Mouse (Mus musculus) forebrain, embryonic 16.5 days (tissue): ENCODE measurements around the gene Armh3. TPM values are rescaled to one million over a fixed set of nuclear protein-coding genes. Genes with fewer than 3 reads are reported as not detected.

ENCODE experiments used
- ATAC-seq: fragments of 200-750 bp; cut with Nextera tagmentation; 2 replicates; pipeline ENCODE4 v1.8.0; 2017; ENCODE audit warnings: mild to moderate bottlenecking, moderate library complexity
- H3K27ac ChIP-seq: fragments of 300-500 bp; sonication (generic); 2 replicates; pipeline ENCODE4 v1.5.1; 2014; ENCODE audit warnings: low read length, control low read depth
- H3K27me3 ChIP-seq: fragments of 300-500 bp; sonication (generic); replicated peaks from 2 replicates; pipeline ENCODE4 v1.6.1; 2014; ENCODE audit warnings: low read length; ENCODE audit not compliant: control insufficient read depth, insufficient read depth
- H3K36me3 ChIP-seq: fragments of 300-500 bp; sonication (generic); 2 replicates; pipeline ENCODE4 v1.6.1; 2014; ENCODE audit not compliant: control insufficient read depth, insufficient read depth
- H3K4me1 ChIP-seq: fragments of 300-500 bp; sonication (generic); replicated peaks from 2 replicates; pipeline ENCODE4 v1.6.1; 2014; ENCODE audit warnings: low read length; ENCODE audit not compliant: control insufficient read depth, insufficient read depth
- H3K4me2 ChIP-seq: fragments of 300-500 bp; sonication (generic); 2 replicates; pipeline ENCODE4 v1.6.1; 2014; ENCODE audit warnings: mild to moderate bottlenecking, low read length, control low read depth
- H3K4me3 ChIP-seq: fragments of 300-500 bp; sonication (generic); replicated peaks from 2 replicates; pipeline ENCODE4 v1.5.1; 2014; ENCODE audit warnings: mild to moderate bottlenecking, low read length, control low read depth
- H3K9ac ChIP-seq: fragments of 300-500 bp; sonication (generic); replicated peaks from 2 replicates; pipeline ENCODE4 v1.6.1; 2014; ENCODE audit warnings: low read depth, low read length, control low read depth
- H3K9me3 ChIP-seq: fragments of 300-500 bp; sonication (generic); 2 replicates; pipeline ENCODE4 v1.6.1; 2016; ENCODE audit warnings: low read length; ENCODE audit not compliant: control insufficient read depth
- WGBS: fragments of 180-500 bp; shearing (Covaris S2); extraction: QIAGEN DNeasy Blood & Tissue Kit; methylation state at CpG from one replicate; pipeline ENCODE4 v1.1.7; 2014; 5-methylcytosine and 5-hydroxymethylcytosine counted together
- polyA plus RNA-seq: library from polyadenylated mRNA; unstranded; fragments of >200 nt; fragmentation: Nextera tagmentation; extraction: Ambion mirVana; gene quantifications from 2 replicates; pipeline ENCODE4 v1.2.1, GENCODE M21; 2015

Armh3 gene
- polyA plus RNA-seq, 1 experiment from 2014 or later, result 25.3 TPM

DNA sequence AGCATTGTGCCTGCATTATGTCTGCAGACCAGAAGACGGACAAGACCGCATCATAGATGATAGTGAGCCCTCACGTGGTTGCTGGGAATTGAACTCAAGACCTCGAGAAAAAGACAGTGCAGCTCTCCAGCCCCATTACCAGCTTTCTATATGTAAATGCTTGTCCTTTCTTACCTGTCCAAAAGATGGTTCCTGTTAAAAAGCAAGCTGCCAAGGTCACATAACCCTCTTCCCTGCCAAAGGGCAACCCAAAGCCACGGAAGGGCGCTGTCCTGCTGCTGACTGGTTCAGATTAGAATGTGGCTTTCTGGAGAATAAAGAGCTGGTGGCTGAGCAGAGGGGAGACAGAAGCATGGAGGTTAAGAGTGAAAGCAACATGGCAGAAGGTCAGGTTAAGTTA is 90.9 kb downstream of the Armh3 start:
- Histone ChIP-seq H3K4me2 (no peak overlapping the region), H3K27me3 (no peaks in the 10 kb centered on the region), H3K9me3 (no peaks in the 10 kb centered on the region), H3K4me1 (peaks cover 4% of the 10 kb centered on the region), H3K27ac (no peak overlapping the region), H3K4me3 (no peak overlapping the region), H3K9ac (no peak overlapping the region), H3K36me3 (0 out of 2 replicates have a peak, but pooled peaks cover 2% of the 10 kb centered on the region)
- 97% methylated on average over 6 of the region's 6 CpGs for WGBS
- no peak for ATAC-seq

DNA sequence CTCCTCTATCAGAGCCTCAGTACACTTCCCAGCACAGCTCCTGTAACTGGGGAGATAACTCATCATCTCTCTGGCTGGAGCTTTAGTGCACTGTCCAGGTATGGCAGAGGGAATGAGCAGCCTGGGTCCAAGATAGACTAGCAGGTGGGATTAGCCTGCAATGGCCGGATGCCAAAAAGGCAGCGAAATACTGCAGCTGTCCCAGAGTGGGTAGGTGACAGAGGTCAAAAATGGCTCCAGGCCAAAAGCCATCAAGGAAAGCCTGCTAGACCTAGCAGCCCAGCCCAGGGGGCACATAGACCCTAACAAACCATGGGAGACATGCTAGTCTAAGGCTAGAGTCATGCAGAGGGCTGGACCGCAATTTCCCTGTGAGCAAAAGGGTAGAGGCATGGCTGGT is 94.4 kb downstream of the Armh3 start:
- no peaks in the 10 kb centered on the region for H3K27me3 ChIP-seq
- ATAC-seq, result no peak
- 0 out of 2 replicates have a peak, but pooled peaks cover 2% of the 10 kb centered on the region for H3K36me3 ChIP-seq
- no peak overlapping the region for H3K27ac ChIP-seq
- no peaks in the 10 kb centered on the region for H3K4me1 ChIP-seq
- no peaks in the 10 kb centered on the region for H3K9me3 ChIP-seq
- WGBS, result 82% methylated on average over 3 of the region's 3 CpGs
- no peak overlapping the region for H3K4me2 ChIP-seq
- H3K4me3 ChIP-seq, result no peak overlapping the region
- H3K9ac ChIP-seq, result no peak overlapping the region

DNA sequence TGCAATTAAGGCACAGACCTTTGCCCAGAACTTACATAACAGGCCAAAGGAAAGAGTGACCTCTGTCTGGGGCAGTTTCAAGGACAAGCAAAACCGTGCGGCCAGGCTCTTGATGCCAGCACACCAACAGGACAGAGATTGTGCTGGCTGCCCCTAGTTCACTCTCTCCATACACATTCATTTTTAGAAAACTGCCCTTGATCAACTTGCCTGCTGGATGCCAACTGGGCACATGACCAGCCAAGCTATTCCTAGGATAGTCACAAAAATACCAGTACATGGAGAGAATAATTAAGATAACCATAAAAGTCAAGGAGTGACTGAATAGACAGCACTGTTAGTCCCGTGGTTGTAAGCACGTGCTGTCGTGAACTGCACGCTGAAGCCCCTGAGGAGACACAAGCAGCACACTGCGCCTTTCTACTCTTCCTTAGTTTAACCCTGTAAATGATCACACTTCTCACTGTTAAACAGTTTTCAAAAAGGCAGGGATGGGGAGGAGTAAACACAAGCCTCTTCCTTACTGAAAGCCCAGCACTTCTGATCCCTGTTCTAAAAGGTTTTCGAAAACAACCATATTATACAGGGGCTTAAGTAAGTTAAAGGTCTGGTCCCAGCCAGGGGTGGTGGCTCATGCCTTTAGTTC is 95.8 kb downstream of the Armh3 start:
- Histone ChIP-seq H3K4me1 (no peaks in the 10 kb centered on the region), H3K9ac (no peak overlapping the region), H3K27ac (no peak overlapping the region), H3K4me2 (no peak overlapping the region), H3K9me3 (no peaks in the 10 kb centered on the region), H3K4me3 (no peak overlapping the region), H3K36me3 (no peaks in the 10 kb centered on the region), H3K27me3 (no peaks in the 10 kb centered on the region)
- no peak for ATAC-seq
- 86% methylated on average over 8 of the region's 8 CpGs for WGBS

DNA sequence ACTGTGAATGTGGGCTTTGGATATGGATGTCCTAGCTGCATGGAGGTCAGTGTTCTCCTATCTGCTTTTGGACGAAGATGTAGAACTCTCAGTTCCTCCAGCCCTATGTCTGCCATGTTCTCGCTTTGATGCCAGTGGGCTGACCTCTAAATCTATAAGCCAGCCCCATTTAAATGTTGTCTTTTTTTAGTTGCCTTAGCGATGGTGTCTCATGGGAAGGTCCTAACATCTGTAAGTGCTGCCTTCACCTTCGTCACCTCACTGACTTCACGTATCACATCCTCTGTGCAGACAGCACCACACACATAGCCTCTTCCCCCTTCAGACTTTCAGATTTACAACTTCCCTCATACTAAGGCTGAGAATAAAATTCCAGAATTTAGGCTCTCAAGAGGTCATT is 97.5 kb downstream of the Armh3 start:
- H3K9me3 ChIP-seq, result no peaks in the 10 kb centered on the region
- H3K27me3 ChIP-seq, result no peaks in the 10 kb centered on the region
- no peak overlapping the region for H3K4me3 ChIP-seq
- H3K9ac ChIP-seq, result no peak overlapping the region
- no peak overlapping the region for H3K27ac ChIP-seq
- H3K4me1 ChIP-seq, result no peaks in the 10 kb centered on the region
- no peaks in the 10 kb centered on the region for H3K36me3 ChIP-seq
- no peak overlapping the region for H3K4me2 ChIP-seq
- WGBS, result 94% methylated on average over 5 of the region's 5 CpGs
- ATAC-seq, result no peak

DNA sequence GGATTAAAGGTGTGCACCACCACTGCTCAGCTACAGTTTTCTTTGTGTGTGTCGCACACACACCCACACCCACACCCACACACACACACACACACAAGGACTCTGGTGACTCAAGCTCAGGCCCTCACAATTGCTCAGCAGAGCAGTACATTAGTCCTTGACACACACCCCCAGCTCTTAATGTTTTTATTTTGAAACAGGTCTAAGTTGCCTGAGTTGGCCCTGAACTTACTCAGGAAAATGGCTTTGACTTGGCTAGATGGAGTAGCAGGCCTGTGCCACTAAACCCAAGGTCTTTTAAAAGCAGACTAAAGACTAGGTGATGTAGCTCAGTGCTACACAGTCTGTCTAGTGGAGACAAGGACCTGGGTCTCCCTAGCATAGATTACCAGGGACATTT is 102.6 kb downstream of the Armh3 start:
- no peak overlapping the region for H3K27ac ChIP-seq
- H3K4me3 ChIP-seq, result no peak overlapping the region
- H3K4me1 ChIP-seq, result no peaks in the 10 kb centered on the region
- no peak overlapping the region for H3K9ac ChIP-seq
- H3K36me3 ChIP-seq, result peaks cover 3% of the 10 kb centered on the region; the same call in 1 of the 2 replicates
- WGBS, result 100% methylated on average over 1 of the region's 1 CpGs
- no peaks in the 10 kb centered on the region for H3K9me3 ChIP-seq
- no peak for ATAC-seq
- no peaks in the 10 kb centered on the region for H3K27me3 ChIP-seq
- no peak overlapping the region for H3K4me2 ChIP-seq

DNA sequence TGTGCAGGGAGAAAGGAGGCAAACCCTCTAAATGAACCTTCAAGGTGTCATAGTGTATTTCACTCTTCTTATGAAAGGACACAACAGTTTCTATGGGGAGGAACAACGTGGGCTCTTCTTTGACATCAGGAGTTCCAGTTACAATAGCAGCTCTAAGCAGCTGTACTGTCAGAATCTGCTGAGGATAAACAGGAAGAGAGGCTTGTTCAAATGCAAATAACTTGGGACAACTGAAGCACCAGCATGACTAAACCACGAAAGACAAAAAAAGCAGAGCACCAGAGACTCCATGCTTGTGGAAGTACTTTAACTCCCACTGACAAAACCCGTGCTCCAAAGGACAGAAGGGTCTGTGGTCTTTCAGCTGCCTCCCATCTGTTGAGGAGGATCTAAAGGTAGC is 116.2 kb downstream of the Armh3 start:
- 32% methylated on average over 3 of the region's 3 CpGs for WGBS
- Histone ChIP-seq H3K9me3 (no peaks in the 10 kb centered on the region), H3K9ac (no peak overlapping the region), H3K4me2 (no peak overlapping the region), H3K27me3 (no peaks in the 10 kb centered on the region), H3K27ac (no peak overlapping the region), H3K4me1 (0 out of 2 replicates have a peak, but pooled peaks cover 2% of the 10 kb centered on the region), H3K4me3 (no peak overlapping the region), H3K36me3 (0 out of 2 replicates have a peak, but pooled peaks cover 2% of the 10 kb centered on the region)
- no peak for ATAC-seq

DNA sequence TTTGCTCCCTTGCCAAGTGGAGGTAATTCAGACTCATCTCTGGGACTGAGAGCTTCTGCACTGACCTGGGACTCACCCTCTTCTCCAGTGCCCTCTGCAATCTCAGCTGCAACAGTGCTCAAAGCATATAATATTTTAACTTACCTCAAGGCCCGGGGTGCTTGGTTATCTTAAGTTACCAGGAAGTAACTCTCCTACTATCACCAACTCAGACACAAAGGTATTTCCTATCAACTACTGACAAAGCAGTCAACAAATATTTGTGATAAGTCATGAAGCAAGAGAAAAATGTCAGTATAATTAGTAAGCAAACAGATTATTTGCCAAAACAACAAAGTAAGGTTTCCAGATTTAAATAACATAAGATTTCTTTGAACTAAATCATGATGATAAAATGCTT is 125.0 kb downstream of the Armh3 start:
- H3K4me3 ChIP-seq, result no peak overlapping the region
- H3K4me2 ChIP-seq, result no peak overlapping the region
- H3K9ac ChIP-seq, result no peak overlapping the region
- no peaks in the 10 kb centered on the region for H3K4me1 ChIP-seq
- ATAC-seq, result no peak
- H3K27ac ChIP-seq, result no peak overlapping the region
- WGBS, result 76% methylated on average over 1 of the region's 1 CpGs
- H3K36me3 ChIP-seq, result no peaks in the 10 kb centered on the region
- H3K27me3 ChIP-seq, result no peaks in the 10 kb centered on the region
- no peaks in the 10 kb centered on the region for H3K9me3 ChIP-seq

DNA sequence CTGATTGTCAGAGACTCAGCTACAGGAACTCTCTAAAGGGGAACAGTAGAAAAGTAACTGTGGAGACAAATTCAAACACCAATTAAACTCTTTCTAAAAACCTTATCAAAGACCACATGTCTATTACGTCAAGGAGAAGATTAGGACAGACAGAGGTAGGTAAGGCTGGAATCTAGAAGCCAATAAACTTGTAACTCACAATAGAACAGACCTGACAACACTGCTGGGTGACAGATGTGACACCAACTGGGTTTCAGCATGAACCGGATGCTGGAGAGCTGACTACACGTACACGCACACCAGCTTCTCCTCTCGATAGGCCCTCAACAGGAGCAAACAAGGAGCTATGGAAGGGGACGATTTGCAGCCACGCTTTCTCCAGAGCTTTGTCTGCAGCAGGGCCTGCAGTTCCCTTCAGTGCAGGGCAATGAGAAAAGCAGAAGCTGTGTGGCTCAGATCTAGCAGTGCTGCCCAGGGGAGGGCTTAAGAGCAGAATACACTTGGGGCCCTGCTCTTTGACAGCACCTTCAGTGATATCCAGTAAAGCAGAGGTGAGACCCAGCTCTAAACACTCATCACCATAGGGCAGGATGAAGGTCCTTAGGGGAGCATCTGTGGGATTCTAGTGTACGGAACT is 142.9 kb downstream of the Armh3 start:
- no peak for ATAC-seq
- H3K4me3 ChIP-seq, result no peak overlapping the region
- H3K9ac ChIP-seq, result no peak overlapping the region
- no peaks in the 10 kb centered on the region for H3K27me3 ChIP-seq
- H3K4me1 ChIP-seq, result peaks cover 4% of the 10 kb centered on the region; the same call in 1 of the 2 replicates
- H3K4me2 ChIP-seq, result no peak overlapping the region
- no peaks in the 10 kb centered on the region for H3K9me3 ChIP-seq
- WGBS, result 53% methylated on average over 8 of the region's 8 CpGs
- no peaks in the 10 kb centered on the region for H3K36me3 ChIP-seq
- H3K27ac ChIP-seq, result no peak overlapping the region

DNA sequence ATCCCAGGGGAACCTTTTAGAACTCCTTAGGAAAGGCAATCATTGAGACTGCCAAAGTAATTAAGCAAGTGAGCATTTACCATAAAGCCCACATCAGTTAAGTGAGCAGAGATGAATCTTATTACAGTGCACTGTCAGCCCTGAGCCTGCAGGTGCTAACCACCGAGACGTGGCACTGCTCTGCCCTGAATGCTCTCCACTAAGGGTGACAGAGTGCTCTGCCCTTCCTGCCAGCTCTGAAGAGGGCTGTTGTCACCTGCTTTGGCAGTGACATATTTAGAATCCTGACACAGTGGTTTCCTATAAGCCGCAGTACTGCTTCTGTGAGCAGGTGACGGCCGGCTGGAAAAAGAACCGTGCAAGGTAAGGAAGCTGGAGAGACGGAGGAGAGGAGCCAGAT is 143.8 kb downstream of the Armh3 start:
- Histone ChIP-seq H3K36me3 (no peaks in the 10 kb centered on the region), H3K9ac (no peak overlapping the region), H3K4me3 (no peak overlapping the region), H3K4me1 (peaks cover 4% of the 10 kb centered on the region; the same call in 1 of the 2 replicates), H3K27me3 (no peaks in the 10 kb centered on the region), H3K9me3 (no peaks in the 10 kb centered on the region), H3K27ac (no peak overlapping the region), H3K4me2 (no peak overlapping the region)
- 62% methylated on average over 7 of the region's 7 CpGs for WGBS
- peak; percentile 33; the same call in 1 of the 2 replicates for ATAC-seq
